Mouse (Mus musculus): Measurements from ENCODE around the gene Olfr187. TPM values are rescaled to one million over a fixed set of nuclear protein-coding genes. Genes with fewer than 3 reads are reported as not detected.
"Not testable (repeated sequence)": the region's sequence is repeated elsewhere in the genome, so short reads cannot be mapped to it uniquely, and the experiment has no call there.

The Olfr187 gene
- not detected in 2 replicates for polyA plus RNA-seq (2014; fragmentation: Nextera tagmentation; extraction: Ambion mirVana)

DNA sequence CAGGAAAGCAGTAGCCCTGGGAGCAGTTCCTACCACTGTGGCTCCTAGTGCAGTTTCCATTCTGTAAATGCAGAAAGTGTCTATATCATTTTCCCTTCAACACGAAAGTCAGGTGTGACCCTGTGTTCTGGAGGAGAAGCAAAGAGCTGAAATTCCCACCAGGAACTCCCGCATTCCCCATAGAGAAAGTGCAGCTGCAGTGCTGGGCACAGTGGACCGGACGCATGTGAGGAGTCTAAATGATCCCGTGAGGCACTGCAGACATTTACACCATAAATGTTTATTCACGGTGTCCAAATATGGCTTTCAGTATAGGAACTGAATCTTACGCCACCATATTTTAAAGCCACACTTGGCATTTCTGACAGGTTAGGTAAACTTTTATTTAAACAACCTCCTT, at the start of gene Olfr187:
Gene Olfr187 (minus strand): TSS at position 58 of the 400 bp plus-strand sequence.
- Histone ChIP-seq H3K4me2 (ENCODE audit: low read depth, low read length) (no peak within 1 kb of the TSS), H3K27me3 (ENCODE audit: control insufficient read depth, insufficient read depth, low read length) (no peaks in the 10 kb centered on the region), H3K9me3 (replicated peaks; ENCODE audit: control insufficient read depth, low read length) (no peaks in the 10 kb centered on the region), H3K36me3 (replicated peaks; ENCODE audit: control insufficient read depth, insufficient read depth, low read depth, low read length) (no peaks in the 10 kb centered on the region), H3K9ac (replicated peaks; ENCODE audit: low read length) (no peak within 1 kb of the TSS), H3K4me3 (ENCODE audit: low read depth, low read length) (no peak within 1 kb of the TSS), H3K27ac (replicated peaks; ENCODE audit: low read depth, low read length) (no peak within 1 kb of the TSS), H3K4me1 (ENCODE audit: control insufficient read depth, insufficient read depth, low read length) (no peaks in the 10 kb centered on the region)
- 79% methylated on average over 7 of the region's 7 CpGs for WGBS
- no peak for DNase-seq (ENCODE audit: low spot score)
- ATAC-seq (replicated peaks; ENCODE audit: insufficient number of reproducible peaks, low FRiP score, low TSS enrichment, low read depth): no peak

DNA sequence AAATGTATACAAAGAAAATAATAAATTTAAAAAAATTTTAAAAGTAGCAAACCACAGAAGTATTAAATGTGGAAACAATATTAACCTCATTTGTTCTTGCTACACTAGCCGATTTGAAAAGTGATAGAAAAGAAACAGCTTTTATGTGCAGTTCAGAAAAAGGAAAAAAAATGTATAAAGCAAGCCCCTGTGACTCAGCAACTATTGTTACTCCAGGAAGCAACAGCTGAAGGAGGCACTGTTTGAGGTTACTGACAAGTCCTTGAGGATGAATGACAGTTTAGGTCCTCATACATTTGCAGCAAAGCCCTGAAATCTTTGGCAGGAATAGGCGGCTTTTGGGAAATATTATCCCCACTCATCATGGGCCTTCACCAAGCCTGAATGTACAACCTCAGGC, 41.5 kb upstream of the Olfr187 start:
- not testable (repeated sequence) for H3K36me3 ChIP-seq (replicated peaks; ENCODE audit: control insufficient read depth, insufficient read depth, low read depth, low read length)

DNA sequence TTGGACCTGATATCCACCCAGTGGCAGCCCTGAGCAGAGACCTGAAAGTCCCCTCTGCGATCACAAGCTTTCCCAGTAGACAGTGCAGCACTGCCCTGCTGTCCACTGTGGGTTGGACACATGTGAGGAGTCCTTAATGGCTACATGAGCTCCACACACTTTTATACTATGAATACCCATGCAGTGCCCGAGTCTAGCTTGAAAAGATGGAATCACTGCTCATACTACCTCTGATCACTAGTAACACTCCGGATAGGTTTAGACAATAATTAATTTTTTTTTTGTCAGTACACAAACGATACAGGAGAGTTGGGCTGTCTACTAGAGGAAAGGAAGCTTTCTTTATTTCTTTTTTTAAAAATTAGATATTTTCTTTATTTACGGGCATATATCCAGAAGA, 38.3 kb upstream of the Olfr187 start, which contains the start of gene Olfr190:
Gene Olfr190 (minus strand): TSS at position 101 of the 400 bp plus-strand sequence.
- Histone ChIP-seq H3K9me3 (replicated peaks; ENCODE audit: control insufficient read depth, low read length) (no peaks in the 10 kb centered on the region), H3K4me1 (ENCODE audit: control insufficient read depth, insufficient read depth, low read length) (no peaks in the 10 kb centered on the region), H3K4me2 (ENCODE audit: low read depth, low read length) (no peak within 1 kb of the TSS), H3K27ac (replicated peaks; ENCODE audit: low read depth, low read length) (no peak within 1 kb of the TSS), H3K27me3 (ENCODE audit: control insufficient read depth, insufficient read depth, low read length) (no peaks in the 10 kb centered on the region), H3K4me3 (ENCODE audit: low read depth, low read length) (no peak within 1 kb of the TSS), H3K9ac (replicated peaks; ENCODE audit: low read length) (no peak within 1 kb of the TSS), H3K36me3 (replicated peaks; ENCODE audit: control insufficient read depth, insufficient read depth, low read depth, low read length) (no peaks in the 10 kb centered on the region)
- 90% methylated on average over 5 of the region's 5 CpGs for WGBS
- ATAC-seq (replicated peaks; ENCODE audit: insufficient number of reproducible peaks, low FRiP score, low TSS enrichment, low read depth) (no peak), DNase-seq (ENCODE audit: low spot score) (no peak)

More for the DNA sequence above, 41.5 kb upstream of the Olfr187 start:
- not testable (repeated sequence) for H3K27me3 ChIP-seq (ENCODE audit: control insufficient read depth, insufficient read depth, low read length); H3K4me3 ChIP-seq (ENCODE audit: low read depth, low read length); H3K27ac ChIP-seq (replicated peaks; ENCODE audit: low read depth, low read length); H3K4me2 ChIP-seq (ENCODE audit: low read depth, low read length); H3K9ac ChIP-seq (replicated peaks; ENCODE audit: low read length); DNase-seq (ENCODE audit: low spot score); H3K4me1 ChIP-seq (ENCODE audit: control insufficient read depth, insufficient read depth, low read length); ATAC-seq (replicated peaks; ENCODE audit: insufficient number of reproducible peaks, low FRiP score, low TSS enrichment, low read depth); H3K9me3 ChIP-seq (replicated peaks; ENCODE audit: control insufficient read depth, low read length)
- 82% methylated on average over 2 of the region's 2 CpGs for whole genome bisulfite sequencing

DNA sequence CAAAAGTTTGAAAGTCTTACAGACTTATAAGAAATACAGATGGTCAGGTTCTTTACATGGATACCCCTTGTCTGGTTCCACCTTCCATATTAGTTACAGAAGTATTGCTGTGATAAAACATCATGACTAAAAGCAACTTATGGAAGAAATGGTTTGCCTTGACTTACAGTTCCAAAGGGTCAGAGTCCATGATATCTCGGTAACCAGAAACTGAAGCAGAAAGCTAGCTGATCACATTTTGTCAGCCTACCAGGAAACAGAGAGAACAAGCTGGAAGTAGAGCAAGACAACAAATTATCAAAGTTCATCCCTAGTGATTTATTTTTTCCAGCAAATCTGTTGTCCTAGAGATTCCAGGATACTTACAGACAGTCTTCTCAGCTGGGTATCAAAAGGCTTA, 34.0 kb upstream of the Olfr187 start:
- Histone ChIP-seq H3K36me3 (replicated peaks; ENCODE audit: control insufficient read depth, insufficient read depth, low read depth, low read length) (no peaks in the 10 kb centered on the region), H3K27ac (replicated peaks; ENCODE audit: low read depth, low read length) (no peak overlapping the region), H3K9me3 (replicated peaks; ENCODE audit: control insufficient read depth, low read length) (no peaks in the 10 kb centered on the region), H3K9ac (replicated peaks; ENCODE audit: low read length) (no peak overlapping the region), H3K4me1 (ENCODE audit: control insufficient read depth, insufficient read depth, low read length) (no peaks in the 10 kb centered on the region), H3K4me3 (ENCODE audit: low read depth, low read length) (no peak overlapping the region), H3K27me3 (ENCODE audit: control insufficient read depth, insufficient read depth, low read length) (no peaks in the 10 kb centered on the region), H3K4me2 (ENCODE audit: low read depth, low read length) (no peak overlapping the region)
- WGBS: 90% methylated on average over 1 of the region's 1 CpGs
- DNase-seq (ENCODE audit: low spot score): no peak
- no peak for ATAC-seq (replicated peaks; ENCODE audit: insufficient number of reproducible peaks, low FRiP score, low TSS enrichment, low read depth)

DNA sequence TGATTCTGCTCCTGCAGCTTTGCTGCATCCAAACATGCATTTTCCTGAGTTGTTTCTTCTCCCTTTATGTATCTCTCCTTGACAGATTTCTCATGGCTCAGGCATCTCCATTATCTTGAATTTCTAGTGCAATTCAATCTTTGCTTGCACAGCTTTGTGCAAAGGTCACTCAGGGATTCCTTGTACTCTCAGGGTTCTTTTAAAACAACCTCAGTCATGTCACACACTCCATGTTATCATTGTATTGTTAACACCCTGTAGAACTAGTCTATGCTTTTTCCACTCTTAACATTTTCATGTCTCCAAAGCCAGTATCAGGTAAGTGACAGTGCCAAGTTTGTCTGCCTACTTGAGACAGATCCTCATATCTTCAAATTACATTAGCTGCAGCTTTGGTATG, 32.2 kb upstream of the Olfr187 start:
- Histone ChIP-seq H3K36me3 (replicated peaks; ENCODE audit: control insufficient read depth, insufficient read depth, low read depth, low read length) (no peaks in the 10 kb centered on the region), H3K4me2 (ENCODE audit: low read depth, low read length) (no peak overlapping the region)
- no peak for ATAC-seq (replicated peaks; ENCODE audit: insufficient number of reproducible peaks, low FRiP score, low TSS enrichment, low read depth)

DNA sequence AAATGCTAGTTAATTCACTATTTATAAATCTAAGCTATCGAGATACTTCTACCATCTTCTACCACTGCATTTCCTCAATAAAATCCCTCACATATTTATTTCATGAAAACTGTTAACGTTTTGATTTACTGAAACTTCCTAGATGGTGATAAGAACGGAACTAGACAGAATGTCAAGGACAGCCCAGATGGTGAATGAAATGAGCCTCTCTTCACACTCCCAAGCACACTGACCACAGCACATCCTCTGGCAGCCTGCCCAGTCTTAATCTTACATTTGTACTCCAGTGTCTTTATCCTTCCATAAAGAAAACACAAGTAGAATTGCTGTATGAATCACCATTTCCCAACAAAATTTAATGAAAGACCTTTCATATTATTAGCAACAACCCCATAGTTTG, 22.8 kb upstream of the Olfr187 start:
- H3K4me1 ChIP-seq (ENCODE audit: control insufficient read depth, insufficient read depth, low read length); H3K4me2 ChIP-seq (ENCODE audit: low read depth, low read length); H3K27ac ChIP-seq (replicated peaks; ENCODE audit: low read depth, low read length); H3K9me3 ChIP-seq (replicated peaks; ENCODE audit: control insufficient read depth, low read length); H3K27me3 ChIP-seq (ENCODE audit: control insufficient read depth, insufficient read depth, low read length); ATAC-seq (replicated peaks; ENCODE audit: insufficient number of reproducible peaks, low FRiP score, low TSS enrichment, low read depth); H3K9ac ChIP-seq (replicated peaks; ENCODE audit: low read length); H3K36me3 ChIP-seq (replicated peaks; ENCODE audit: control insufficient read depth, insufficient read depth, low read depth, low read length); H3K4me3 ChIP-seq (ENCODE audit: low read depth, low read length); DNase-seq (ENCODE audit: low spot score): not testable (repeated sequence)
- WGBS: 77% methylated on average over 3 of the region's 3 CpGs

More for the DNA sequence above, 32.2 kb upstream of the Olfr187 start:
- no peak overlapping the region for H3K4me3 ChIP-seq (ENCODE audit: low read depth, low read length)
- DNase-seq (ENCODE audit: low spot score): no peak
- H3K27me3 ChIP-seq (ENCODE audit: control insufficient read depth, insufficient read depth, low read length): no peaks in the 10 kb centered on the region
- H3K9ac ChIP-seq (replicated peaks; ENCODE audit: low read length): no peak overlapping the region
- no peaks in the 10 kb centered on the region for H3K4me1 ChIP-seq (ENCODE audit: control insufficient read depth, insufficient read depth, low read length)
- no peaks in the 10 kb centered on the region for H3K9me3 ChIP-seq (replicated peaks; ENCODE audit: control insufficient read depth, low read length)
- H3K27ac ChIP-seq (replicated peaks; ENCODE audit: low read depth, low read length): no peak overlapping the region

DNA sequence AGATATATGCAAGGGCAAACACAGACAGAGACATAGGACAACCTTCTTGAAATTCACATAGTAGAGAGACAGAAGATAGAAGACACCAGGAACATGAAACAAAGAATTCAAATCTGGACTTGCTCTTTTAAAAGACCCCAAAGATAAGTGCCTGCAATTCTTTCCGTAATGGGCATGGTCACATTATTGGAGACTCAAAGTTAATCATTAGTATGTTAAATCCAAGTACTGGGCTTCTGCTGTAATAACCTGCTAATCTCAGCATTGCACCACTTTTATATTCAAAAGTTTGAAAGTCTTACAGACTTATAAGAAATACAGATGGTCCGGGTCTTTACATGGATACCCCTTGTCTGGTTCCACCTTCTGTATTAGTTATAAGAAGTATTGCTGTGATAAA, 9.7 kb upstream of the Olfr187 start:
- H3K4me2 ChIP-seq (ENCODE audit: low read depth, low read length); H3K9ac ChIP-seq (replicated peaks; ENCODE audit: low read length); H3K36me3 ChIP-seq (replicated peaks; ENCODE audit: control insufficient read depth, insufficient read depth, low read depth, low read length); H3K4me1 ChIP-seq (ENCODE audit: control insufficient read depth, insufficient read depth, low read length); H3K9me3 ChIP-seq (replicated peaks; ENCODE audit: control insufficient read depth, low read length); H3K27ac ChIP-seq (replicated peaks; ENCODE audit: low read depth, low read length); H3K27me3 ChIP-seq (ENCODE audit: control insufficient read depth, insufficient read depth, low read length); ATAC-seq (replicated peaks; ENCODE audit: insufficient number of reproducible peaks, low FRiP score, low TSS enrichment, low read depth); H3K4me3 ChIP-seq (ENCODE audit: low read depth, low read length); DNase-seq (ENCODE audit: low spot score): not testable (repeated sequence)
- WGBS: 94% methylated on average over 2 of the region's 2 CpGs

DNA sequence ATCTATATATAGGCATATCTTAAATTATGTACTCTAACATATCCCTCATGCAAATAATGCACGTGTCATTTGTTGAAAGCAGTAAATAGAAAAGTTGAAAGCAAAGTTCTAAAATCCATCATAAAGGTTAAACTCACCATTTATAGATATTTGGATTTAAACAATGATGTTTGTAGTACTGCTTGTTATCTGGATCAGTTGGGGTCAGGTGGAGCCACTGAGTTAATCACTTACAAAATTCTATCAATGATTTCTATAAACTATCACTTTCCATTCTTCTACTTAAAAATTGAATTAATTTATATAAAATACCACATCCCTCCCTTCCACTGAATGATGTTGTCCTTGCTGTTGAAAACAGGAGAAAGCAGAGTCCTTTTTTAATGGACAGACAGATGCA, 9.3 kb upstream of the Olfr187 start:
- H3K4me1 ChIP-seq (ENCODE audit: control insufficient read depth, insufficient read depth, low read length): no peaks in the 10 kb centered on the region
- H3K27ac ChIP-seq (replicated peaks; ENCODE audit: low read depth, low read length): no peak overlapping the region
- H3K9me3 ChIP-seq (replicated peaks; ENCODE audit: control insufficient read depth, low read length): no peaks in the 10 kb centered on the region
- H3K4me2 ChIP-seq (ENCODE audit: low read depth, low read length): no peak overlapping the region
- WGBS: 76% methylated on average over 1 of the region's 1 CpGs
- ATAC-seq (replicated peaks; ENCODE audit: insufficient number of reproducible peaks, low FRiP score, low TSS enrichment, low read depth) (no peak), DNase-seq (ENCODE audit: low spot score) (no peak)
- H3K4me3 ChIP-seq (ENCODE audit: low read depth, low read length): no peak overlapping the region
- H3K36me3 ChIP-seq (replicated peaks; ENCODE audit: control insufficient read depth, insufficient read depth, low read depth, low read length): no peaks in the 10 kb centered on the region
- no peaks in the 10 kb centered on the region for H3K27me3 ChIP-seq (ENCODE audit: control insufficient read depth, insufficient read depth, low read length)
- no peak overlapping the region for H3K9ac ChIP-seq (replicated peaks; ENCODE audit: low read length)

All from embryonic facial prominence, embryonic 11.5 days (tissue).